Comparison of ENCODE assay signal across 20 mouse cellular contexts in genomic region chr11:70513520-70513919, GRCm38 (mm10). TPM values are rescaled to one million over a fixed set of nuclear protein-coding genes. Genes with fewer than 3 reads are reported as not detected.
DNase-seq lines count a peak whose midpoint lies in the region; ATAC-seq and TF ChIP-seq lines count a peak whose summit lies in the region.
"Had no signal": no experiment of that assay in that cellular context is flagged by ENCODE, and none has a peak within 500 bp of the region (broad histone marks: within the 10 kb centered on the region; RNA-seq: fewer than 3 reads in every experiment).

No protein-coding gene starts in this region.

- TF ChIP-seq EP300 in stomach, postnatal 0 days (optimal IDR thresholded peaks at IDR 0.05) = no peak

- peaks cover 8% of the 10 kb centered on the region for H3K4me1 ChIP-seq in heart, embryonic 10.5 days
- H3K4me1 ChIP-seq in midbrain, embryonic 11.5 days (ENCODE audit: control insufficient read depth, insufficient read depth, low read length) = peaks cover 5% of the 10 kb centered on the region; the same call in 1 of the 2 replicates
- H3K4me1 ChIP-seq in midbrain, embryonic 13.5 days (replicated peaks) = peaks cover 4% of the 10 kb centered on the region
- H3K4me1 ChIP-seq in stomach, postnatal 0 days (replicated peaks; ENCODE audit: control insufficient read depth, insufficient read depth) = no peaks in the 10 kb centered on the region
- peaks cover 2% of the 10 kb centered on the region; the same call in 1 of the 2 replicates for H3K4me1 ChIP-seq in forebrain, embryonic 14.5 days (ENCODE audit: control insufficient read depth, insufficient read depth, low read length)

- TF ChIP-seq CTCF in stomach, postnatal 0 days (IDR thresholded peaks at IDR 0.05; ENCODE audit: low read depth) = peak; percentile 23; the same call in 1 of the 2 replicates

- DNase-seq in heart, adult 11 months = peak; percentile 97
- no peak for DNase-seq in heart, embryonic 10.5 days (ENCODE audit: low spot score)
- DNase-seq in midbrain, embryonic 11.5 days (ENCODE audit: low spot score, missing footprints) = peak; percentile 85
- DNase-seq in gastrocnemius, postnatal 25 days = peak; percentile 49
- DNase-seq in stomach, postnatal 0 days (ENCODE audit: low spot score) = no peak
- DNase-seq in embryo, embryonic 10.5 days (ENCODE audit: low spot score) = no peak
- no peak for DNase-seq in forebrain, embryonic 14.5 days (ENCODE audit: low spot score)
- DNase-seq: adrenal gland, adult 2 months; cerebellum, adult 11 months; kidney, adult 2 months had no signal

- no peak overlapping the region for H3K27ac ChIP-seq in heart, embryonic 10.5 days
- H3K27ac ChIP-seq in midbrain, embryonic 11.5 days (ENCODE audit: low read depth, low read length) = no peak overlapping the region
- no peak overlapping the region for H3K27ac ChIP-seq in midbrain, embryonic 13.5 days
- no peak overlapping the region for H3K27ac ChIP-seq in stomach, postnatal 0 days (replicated peaks)
- no peak overlapping the region for H3K27ac ChIP-seq in forebrain, embryonic 14.5 days (ENCODE audit: low read depth, low read length)
- H3K27ac ChIP-seq: liver, embryonic 14.5 days had no signal

- no peaks in the 10 kb centered on the region for H3K36me3 ChIP-seq in heart, embryonic 10.5 days
- no peaks in the 10 kb centered on the region for H3K36me3 ChIP-seq in midbrain, embryonic 11.5 days (ENCODE audit: control insufficient read depth, insufficient read depth, low read length)
- H3K36me3 ChIP-seq in midbrain, embryonic 13.5 days = no peaks in the 10 kb centered on the region
- H3K36me3 ChIP-seq in stomach, postnatal 0 days (ENCODE audit: control insufficient read depth, insufficient read depth, low read length) = no peaks in the 10 kb centered on the region
- H3K36me3 ChIP-seq in forebrain, embryonic 14.5 days (ENCODE audit: control insufficient read depth, insufficient read depth, low read length) = no peaks in the 10 kb centered on the region

- no peak overlapping the region for H3K4me3 ChIP-seq in heart, embryonic 10.5 days
- no peak overlapping the region for H3K4me3 ChIP-seq in midbrain, embryonic 11.5 days (ENCODE audit: low read depth, low read length)
- H3K4me3 ChIP-seq in midbrain, embryonic 13.5 days (replicated peaks) = no peak overlapping the region
- H3K4me3 ChIP-seq in stomach, postnatal 0 days (ENCODE audit: low read depth, low read length) = no peak overlapping the region
- H3K4me3 ChIP-seq in forebrain, embryonic 14.5 days (ENCODE audit: low read depth, low read length) = no peak overlapping the region

- no peaks in the 10 kb centered on the region for H3K9me3 ChIP-seq in heart, embryonic 10.5 days
- H3K9me3 ChIP-seq in midbrain, embryonic 11.5 days (ENCODE audit: control insufficient read depth, low read length) = no peaks in the 10 kb centered on the region
- H3K9me3 ChIP-seq in midbrain, embryonic 13.5 days = no peaks in the 10 kb centered on the region
- no peaks in the 10 kb centered on the region for H3K9me3 ChIP-seq in stomach, postnatal 0 days (ENCODE audit: control insufficient read depth, low read length)
- H3K9me3 ChIP-seq in forebrain, embryonic 14.5 days (replicated peaks; ENCODE audit: control insufficient read depth, low read length) = no peaks in the 10 kb centered on the region

- 60% methylated on average over 11 of the region's 11 CpGs for WGBS in heart, embryonic 10.5 days
- WGBS in midbrain, embryonic 11.5 days = 52% methylated on average over 11 of the region's 11 CpGs
- 55% methylated on average over 11 of the region's 11 CpGs for WGBS in midbrain, embryonic 13.5 days
- WGBS in stomach, postnatal 0 days = 57% methylated on average over 11 of the region's 11 CpGs
- WGBS in forebrain, embryonic 14.5 days = 61% methylated on average over 11 of the region's 11 CpGs

- no peak for ATAC-seq in midbrain, embryonic 11.5 days (ENCODE audit: low FRiP score)
- no peak for ATAC-seq in midbrain, embryonic 13.5 days
- ATAC-seq in stomach, postnatal 0 days (ENCODE audit: low FRiP score, low TSS enrichment) = no peak
- no peak for ATAC-seq in forebrain, embryonic 14.5 days
- ATAC-seq: forebrain, embryonic 16.5 days; Patski had no signal

- no peak overlapping the region for H3K9ac ChIP-seq in midbrain, embryonic 11.5 days (ENCODE audit: low read length)
- H3K9ac ChIP-seq in midbrain, embryonic 13.5 days (replicated peaks) = no peak overlapping the region
- H3K9ac ChIP-seq in stomach, postnatal 0 days (ENCODE audit: low read length) = no peak overlapping the region
- H3K9ac ChIP-seq in forebrain, embryonic 14.5 days (ENCODE audit: low read length) = no peak overlapping the region
- H3K9ac ChIP-seq: liver, embryonic 14.5 days had no signal

- peaks cover 18% of the 10 kb centered on the region for H3K27me3 ChIP-seq in heart, embryonic 10.5 days (ENCODE audit: insufficient read depth, poor library complexity, severe bottlenecking)
- no peaks in the 10 kb centered on the region for H3K27me3 ChIP-seq in midbrain, embryonic 11.5 days (ENCODE audit: control insufficient read depth, insufficient read depth, low read length)
- no peaks in the 10 kb centered on the region; the same call in 1 of the 2 replicates for H3K27me3 ChIP-seq in midbrain, embryonic 13.5 days
- no peaks in the 10 kb centered on the region for H3K27me3 ChIP-seq in stomach, postnatal 0 days (ENCODE audit: control insufficient read depth, insufficient read depth, low read length)
- no peaks in the 10 kb centered on the region for H3K27me3 ChIP-seq in forebrain, embryonic 14.5 days (replicated peaks; ENCODE audit: control insufficient read depth, insufficient read depth, low read length)

- no peak overlapping the region for H3K4me2 ChIP-seq in midbrain, embryonic 11.5 days
- no peak overlapping the region for H3K4me2 ChIP-seq in midbrain, embryonic 13.5 days (replicated peaks)
- H3K4me2 ChIP-seq in stomach, postnatal 0 days (replicated peaks; ENCODE audit: low read depth) = no peak overlapping the region
- no peak overlapping the region for H3K4me2 ChIP-seq in forebrain, embryonic 14.5 days (ENCODE audit: low read length)

RNA-seq across cellular contexts. Expression of gene Vmo1, which starts 0.9 kb away (rescaled TPM):
- polyA plus RNA-seq in heart, embryonic 10.5 days (2016; fragmentation: Nextera tagmentation; extraction: Ambion mirVana) = not detected in 2 replicates
- polyA plus RNA-seq in midbrain, embryonic 11.5 days (2014; fragmentation: Nextera tagmentation; extraction: Ambion mirVana) = 0.42 TPM in 1 of 2 replicates, not detected in the other
- not detected in 2 replicates for polyA plus RNA-seq in midbrain, embryonic 13.5 days (2015; fragmentation: Nextera tagmentation; extraction: Ambion mirVana)
- total RNA-seq in gastrocnemius, postnatal 25 days (2021) = not detected
- 0.15 and 0.36 TPM in 2 replicates for polyA plus RNA-seq in stomach, postnatal 0 days (2015; fragmentation: Nextera tagmentation; extraction: Ambion mirVana)
- polyA plus RNA-seq in forebrain, embryonic 14.5 days (2014; fragmentation: Nextera tagmentation; extraction: Ambion mirVana) = 0.37 TPM in 1 of 2 replicates, not detected in the other
- total RNA-seq: hematopoietic stem cell, adult 5-6 weeks; layer of hippocampus, adult 8-10 months; left cerebral cortex, postnatal 25 days; megakaryocyte progenitor cell, adult 5-6 weeks; monocyte, adult 5-6 weeks had no signal
- polyA plus RNA-seq: adrenal gland, adult 2 months; forebrain, embryonic 16.5 days; kidney, adult 2 months; Patski had no signal

RNA-seq across cellular contexts. Expression of gene Gltpd2, which starts 5.5 kb away (rescaled TPM):
- 0.25 and 4.3 TPM in 2 replicates for polyA plus RNA-seq in heart, embryonic 10.5 days (2016; fragmentation: Nextera tagmentation; extraction: Ambion mirVana)
- polyA plus RNA-seq in midbrain, embryonic 11.5 days (2014; fragmentation: Nextera tagmentation; extraction: Ambion mirVana) = 0.18 and 0.22 TPM in 2 replicates
- 0.35 and 0.42 TPM in 2 replicates for polyA plus RNA-seq in midbrain, embryonic 13.5 days (2015; fragmentation: Nextera tagmentation; extraction: Ambion mirVana)
- total RNA-seq in gastrocnemius, postnatal 25 days (2021) = not detected
- polyA plus RNA-seq in stomach, postnatal 0 days (2015; fragmentation: Nextera tagmentation; extraction: Ambion mirVana) = 0.32 and 0.40 TPM in 2 replicates
- 0.42 TPM in 1 of 2 replicates, not detected in the other for polyA plus RNA-seq in forebrain, embryonic 14.5 days (2014; fragmentation: Nextera tagmentation; extraction: Ambion mirVana)
- total RNA-seq: hematopoietic stem cell, adult 5-6 weeks; layer of hippocampus, adult 8-10 months; left cerebral cortex, postnatal 25 days; megakaryocyte progenitor cell, adult 5-6 weeks; monocyte, adult 5-6 weeks had no signal
- polyA plus RNA-seq: Patski; thymus, postnatal 0 days had no signal

RNA-seq across cellular contexts. Expression of gene Tm4sf5, which starts 8.5 kb away (rescaled TPM):
- polyA plus RNA-seq in heart, embryonic 10.5 days (2016; fragmentation: Nextera tagmentation; extraction: Ambion mirVana) = 6.2 and 7.4 TPM in 2 replicates
- polyA plus RNA-seq in midbrain, embryonic 11.5 days (2014; fragmentation: Nextera tagmentation; extraction: Ambion mirVana) = not detected in 2 replicates
- 0.54 and 1.2 TPM in 2 replicates for polyA plus RNA-seq in midbrain, embryonic 13.5 days (2015; fragmentation: Nextera tagmentation; extraction: Ambion mirVana)
- total RNA-seq in gastrocnemius, postnatal 25 days (2021) = not detected
- 91.8 and 104 TPM in 2 replicates for polyA plus RNA-seq in stomach, postnatal 0 days (2015; fragmentation: Nextera tagmentation; extraction: Ambion mirVana)
- polyA plus RNA-seq in forebrain, embryonic 14.5 days (2014; fragmentation: Nextera tagmentation; extraction: Ambion mirVana) = 1.1 and 3.4 TPM in 2 replicates
- total RNA-seq: hematopoietic stem cell, adult 5-6 weeks; layer of hippocampus, adult 8-10 months; left cerebral cortex, postnatal 25 days; megakaryocyte progenitor cell, adult 5-6 weeks; monocyte, adult 5-6 weeks had no signal

RNA-seq across cellular contexts. Expression of gene Psmb6, which starts 11.6 kb away (rescaled TPM):
- polyA plus RNA-seq in heart, embryonic 10.5 days (2016; fragmentation: Nextera tagmentation; extraction: Ambion mirVana) = 825 and 969 TPM in 2 replicates
- polyA plus RNA-seq in midbrain, embryonic 11.5 days (2014; fragmentation: Nextera tagmentation; extraction: Ambion mirVana) = 826 and 909 TPM in 2 replicates
- polyA plus RNA-seq in midbrain, embryonic 13.5 days (2015; fragmentation: Nextera tagmentation; extraction: Ambion mirVana) = 827 and 844 TPM in 2 replicates
- 100 to 1,000 TPM; 242 to 248 TPM for total RNA-seq in gastrocnemius, postnatal 25 days (2021)
- 516 and 537 TPM in 2 replicates for polyA plus RNA-seq in stomach, postnatal 0 days (2015; fragmentation: Nextera tagmentation; extraction: Ambion mirVana)
- 841 and 1,034 TPM in 2 replicates for polyA plus RNA-seq in forebrain, embryonic 14.5 days (2014; fragmentation: Nextera tagmentation; extraction: Ambion mirVana)

RNA-seq across cellular contexts. Expression of gene Gm40193, which starts 19.2 kb away (rescaled TPM):
- polyA plus RNA-seq in heart, embryonic 10.5 days (2016; fragmentation: Nextera tagmentation; extraction: Ambion mirVana) = not detected in 2 replicates
- polyA plus RNA-seq in midbrain, embryonic 11.5 days (2014; fragmentation: Nextera tagmentation; extraction: Ambion mirVana) = not detected in 2 replicates
- polyA plus RNA-seq in midbrain, embryonic 13.5 days (2015; fragmentation: Nextera tagmentation; extraction: Ambion mirVana) = not detected in 2 replicates
- not detected for total RNA-seq in gastrocnemius, postnatal 25 days (2021)
- polyA plus RNA-seq in stomach, postnatal 0 days (2015; fragmentation: Nextera tagmentation; extraction: Ambion mirVana) = not detected in 2 replicates
- not detected in 2 replicates for polyA plus RNA-seq in forebrain, embryonic 14.5 days (2014; fragmentation: Nextera tagmentation; extraction: Ambion mirVana)
- total RNA-seq: adrenal gland, adult 2 months; hematopoietic stem cell, adult 5-6 weeks; layer of hippocampus, adult 8-10 months; left cerebral cortex, postnatal 25 days; megakaryocyte progenitor cell, adult 5-6 weeks; monocyte, adult 5-6 weeks had no signal
- polyA plus RNA-seq: adrenal gland, adult 2 months; forebrain, embryonic 16.5 days; kidney, adult 2 months; liver, embryonic 14.5 days; Patski; thymus, postnatal 0 days had no signal

Comparison
In these comparisons a context has a peak if more than half of its experiments do, and no peak if none do; other contexts are left out.
1. DNase-seq: peak in heart, adult 11 months (single experiment), midbrain, embryonic 11.5 days (single experiment) and gastrocnemius, postnatal 25 days (single experiment); none in heart, embryonic 10.5 days (single experiment), stomach, postnatal 0 days (single experiment), embryo, embryonic 10.5 days (single experiment) and forebrain, embryonic 14.5 days (single experiment).
2. RNA of gene Tm4sf5, which starts 8.5 kb away (polyA plus RNA-seq): 91.8 to 104 TPM in stomach, postnatal 0 days; 6.2 to 7.4 TPM in heart, embryonic 10.5 days, 1.1 to 3.4 TPM in forebrain, embryonic 14.5 days, 0.54 to 1.2 TPM in midbrain, embryonic 13.5 days and not detected in midbrain, embryonic 11.5 days; every median in the first group is over 10 times any median in the second.